Mouse (Mus musculus): ENCODE measurements around the gene Ssh3.

DNA sequence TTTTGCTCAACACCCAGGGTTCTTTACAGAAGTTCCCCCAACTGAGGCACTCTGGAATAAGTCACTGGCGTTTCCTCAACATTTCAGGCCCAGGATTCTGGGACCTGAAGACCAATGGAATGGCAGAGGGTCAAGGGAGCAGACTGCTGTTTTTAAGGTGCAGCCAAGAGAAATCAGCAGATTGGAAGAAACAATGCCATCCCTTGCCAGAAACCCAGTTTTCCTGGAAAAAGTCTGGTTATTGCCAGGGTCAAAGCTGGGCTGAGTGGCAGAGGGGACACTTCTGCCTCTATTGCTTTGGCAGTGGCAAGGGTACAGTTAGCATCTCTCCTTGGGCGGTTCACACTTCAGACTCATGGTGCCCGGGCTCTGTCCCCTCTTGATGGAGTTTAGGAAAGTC is 48.2 kb upstream of the Ssh3 start:
- TF ChIP-seq CTCF (IDR thresholded peaks at IDR 0.05; ENCODE audit: insufficient read depth, low read length) (no peak), POLR2A (IDR thresholded peaks at IDR 0.05; ENCODE audit: borderline replicate concordance, extremely low read depth, low read depth, low read length) (no peak)
